Mouse (Mus musculus): ENCODE data around the gene Gimap4.

- TF ChIP-seq CTCF (IDR thresholded peaks at IDR 0.05; ENCODE audit: borderline replicate concordance, control insufficient read depth, extremely low read depth, insufficient read depth, low read length, poor library complexity) (no peak), POLR2A (IDR thresholded peaks at IDR 0.05; ENCODE audit: control insufficient read depth, extremely low read depth, insufficient read depth, low read length, poor library complexity) (no peak)
Measured at GRCm38 (mm10) chr6:48700251-48701075, 16.1 kb downstream of the Gimap4 start.

Measured in thymus, adult 2 months (tissue).